Mouse (Mus musculus): ENCODE data around the gene Abca8b.

- no peak for TF ChIP-seq CTCF (IDR thresholded peaks at IDR 0.05; ENCODE audit: insufficient read depth, low read depth, low read length)
- TF ChIP-seq POLR2A (IDR thresholded peaks at IDR 0.05; ENCODE audit: insufficient read depth, low read depth, low read length): no peak
Measured at GRCm38 (mm10) chr11:109891371-109891988, 104.2 kb downstream of the Abca8b start.
